Mouse (Mus musculus) ES-CJ7 (cell line): ENCODE results near the gene Tbx10.

Source experiments
- DNase-seq: peaks from one replicate; pipeline ENCODE4 v3.0.0; 2011; ENCODE audit warnings: low read depth, low spot score

Gene Tbx10

GRCm38 (mm10) chr19:3975866-3976265 is 16.7 kb upstream of the Tbx10 start:
- no peak for DNase-seq

- DNase-seq: peak; percentile 86
Measured at GRCm38 (mm10) chr19:3980309-3980708, 12.2 kb upstream of the Tbx10 start.

GRCm38 (mm10) chr19:3980917-3981316 is 11.6 kb upstream of the Tbx10 start:
- DNase-seq: no peak

GRCm38 (mm10) chr19:3983527-3984200 is 8.9 kb upstream of the Tbx10 start:
- DNase-seq: no peak

GRCm38 (mm10) chr19:3985261-3985681 is 7.3 kb upstream of the Tbx10 start:
- DNase-seq: no peak

- DNase-seq: peak; percentile 68
Measured at GRCm38 (mm10) chr19:3986334-3986733, 6.2 kb upstream of the Tbx10 start, which contains the start of gene Acy3. Acy3 (plus strand) TSS chr19:3986570.

- DNase-seq: no peak
Measured at GRCm38 (mm10) chr19:3988066-3988465, 4.5 kb upstream of the Tbx10 start.

GRCm38 (mm10) chr19:3988750-3989149 is 3.8 kb upstream of the Tbx10 start:
- peak; percentile 63 for DNase-seq

- DNase-seq: no peak
Measured at GRCm38 (mm10) chr19:3990804-3991203, 1.7 kb upstream of the Tbx10 start.

GRCm38 (mm10) chr19:3991562-3991961 is 990 bp upstream of the Tbx10 start:
- no peak for DNase-seq

GRCm38 (mm10) chr19:3991966-3992365 is 586 bp upstream of the Tbx10 start:
- DNase-seq: no peak

GRCm38 (mm10) chr19:3994932-3995331 is 2.4 kb downstream of the Tbx10 start:
- DNase-seq: no peak

GRCm38 (mm10) chr19:3995505-3995904 is 3.0 kb downstream of the Tbx10 start:
- no peak for DNase-seq

GRCm38 (mm10) chr19:3996106-3996505 is 3.6 kb downstream of the Tbx10 start:
- no peak for DNase-seq

- no peak for DNase-seq
Measured at GRCm38 (mm10) chr19:3996747-3997146, 4.2 kb downstream of the Tbx10 start.

GRCm38 (mm10) chr19:3997231-3997630 is 4.7 kb downstream of the Tbx10 start:
- no peak for DNase-seq

- no peak for DNase-seq
Measured at GRCm38 (mm10) chr19:3998335-3998734, 5.8 kb downstream of the Tbx10 start.

GRCm38 (mm10) chr19:3999121-3999730 is 6.7 kb downstream of the Tbx10 start:
- DNase-seq: no peak

GRCm38 (mm10) chr19:4000119-4000900 is 7.8 kb downstream of the Tbx10 start, which contains the start of the genes Nudt8 and Gm49405:
Nudt8 (plus strand) TSS chr19:4000580.
Gm49405 (plus strand) TSS chr19:4000626.
- DNase-seq: peak; percentile 97

GRCm38 (mm10) chr19:4000949-4001525 is 8.5 kb downstream of the Tbx10 start:
- DNase-seq: no peak

- no peak for DNase-seq
Measured at GRCm38 (mm10) chr19:4001752-4002151, 9.2 kb downstream of the Tbx10 start.

- DNase-seq: no peak
Measured at GRCm38 (mm10) chr19:4003112-4003511, 10.6 kb downstream of the Tbx10 start, which contains the start of gene Doc2g. Doc2g (plus strand) TSS chr19:4003313.
